Mouse (Mus musculus): Measurements from ENCODE around the gene Gm10073. TPM values are rescaled to one million over a fixed set of nuclear protein-coding genes. Genes with fewer than 3 reads are reported as not detected.
"Not testable (repeated sequence)": the region's sequence is repeated elsewhere in the genome, so short reads cannot be mapped to it uniquely, and the experiment has no call there.

Gm10073 gene
- polyA plus RNA-seq, 1 experiment, result 1.6 TPM

GRCm38 (mm10) chr8:106614704-106615103, 41.4 kb upstream of the Gm10073 start:
- Histone ChIP-seq H3K4me3 (replicated peaks) (no peak overlapping the region), H3K9me3 (ENCODE audit: control insufficient read depth, low read length) (no peaks in the 10 kb centered on the region), H3K4me1 (ENCODE audit: control insufficient read depth) (no peaks in the 10 kb centered on the region), H3K27me3 (ENCODE audit: control insufficient read depth) (no peaks in the 10 kb centered on the region), H3K36me3 (ENCODE audit: control insufficient read depth) (no peaks in the 10 kb centered on the region)
- TF ChIP-seq GATA1 (IDR thresholded peaks at IDR 0.05; ENCODE audit: low read length), result no peak
- no peak for TF ChIP-seq TAL1 (IDR thresholded peaks at IDR 0.05; ENCODE audit: low read length)

- H3K9me3 ChIP-seq (ENCODE audit: control insufficient read depth, low read length), result no peaks in the 10 kb centered on the region
- H3K27me3 ChIP-seq (ENCODE audit: control insufficient read depth), result no peaks in the 10 kb centered on the region
- TF ChIP-seq TAL1 (IDR thresholded peaks at IDR 0.05; ENCODE audit: low read length) (no peak), GATA1 (IDR thresholded peaks at IDR 0.05; ENCODE audit: low read length) (no peak)
- H3K4me1 ChIP-seq (ENCODE audit: control insufficient read depth), result no peaks in the 10 kb centered on the region
- no peaks in the 10 kb centered on the region for H3K36me3 ChIP-seq (ENCODE audit: control insufficient read depth)
- H3K4me3 ChIP-seq (replicated peaks), result no peak overlapping the region
These were observed 38.8 kb upstream of the Gm10073 start for GRCm38 (mm10) chr8:106612047-106612446.

- Histone ChIP-seq H3K4me1 (ENCODE audit: control insufficient read depth) (no peaks in the 10 kb centered on the region), H3K36me3 (ENCODE audit: control insufficient read depth) (no peaks in the 10 kb centered on the region)
These were observed 37.8 kb upstream of the Gm10073 start for GRCm38 (mm10) chr8:106610958-106611640.

GRCm38 (mm10) chr8:106609076-106609903, 36.0 kb upstream of the Gm10073 start:
- TF ChIP-seq TAL1 (IDR thresholded peaks at IDR 0.05; ENCODE audit: low read length) (no peak), GATA1 (IDR thresholded peaks at IDR 0.05; ENCODE audit: low read length) (no peak)
- Histone ChIP-seq H3K27me3 (ENCODE audit: control insufficient read depth) (peaks cover 27% of the 10 kb centered on the region), H3K4me1 (ENCODE audit: control insufficient read depth) (no peaks in the 10 kb centered on the region), H3K4me3 (replicated peaks) (no peak overlapping the region), H3K9me3 (ENCODE audit: control insufficient read depth, low read length) (no peaks in the 10 kb centered on the region), H3K36me3 (ENCODE audit: control insufficient read depth) (no peaks in the 10 kb centered on the region)

More at GRCm38 (mm10) chr8:106610958-106611640, 37.8 kb upstream of the Gm10073 start:
- peaks cover 8% of the 10 kb centered on the region for H3K27me3 ChIP-seq (ENCODE audit: control insufficient read depth)
- H3K9me3 ChIP-seq (ENCODE audit: control insufficient read depth, low read length), result no peaks in the 10 kb centered on the region
- H3K4me3 ChIP-seq (replicated peaks), result no peak overlapping the region
- TF ChIP-seq TAL1 (IDR thresholded peaks at IDR 0.05; ENCODE audit: low read length), result no peak
- no peak for TF ChIP-seq GATA1 (IDR thresholded peaks at IDR 0.05; ENCODE audit: low read length)

- Histone ChIP-seq H3K36me3 (ENCODE audit: control insufficient read depth) (no peaks in the 10 kb centered on the region), H3K4me3 (replicated peaks) (no peak overlapping the region), H3K4me1 (ENCODE audit: control insufficient read depth) (no peaks in the 10 kb centered on the region; the same call in 1 of the 2 replicates), H3K27me3 (ENCODE audit: control insufficient read depth) (peaks cover 35% of the 10 kb centered on the region), H3K9me3 (ENCODE audit: control insufficient read depth, low read length) (no peaks in the 10 kb centered on the region)
- TF ChIP-seq TAL1 (IDR thresholded peaks at IDR 0.05; ENCODE audit: low read length) (no peak), GATA1 (IDR thresholded peaks at IDR 0.05; ENCODE audit: low read length) (no peak)
These were observed 35.2 kb upstream of the Gm10073 start for GRCm38 (mm10) chr8:106608425-106608824.

GRCm38 (mm10) chr8:106607783-106608182, 34.5 kb upstream of the Gm10073 start:
- not testable (repeated sequence) for H3K4me3 ChIP-seq (replicated peaks); H3K36me3 ChIP-seq (ENCODE audit: control insufficient read depth); H3K9me3 ChIP-seq (ENCODE audit: control insufficient read depth, low read length); H3K4me1 ChIP-seq (ENCODE audit: control insufficient read depth)
- H3K27me3 ChIP-seq (ENCODE audit: control insufficient read depth), result peaks cover 42% of the 10 kb centered on the region

- peaks cover 51% of the 10 kb centered on the region for H3K27me3 ChIP-seq (ENCODE audit: control insufficient read depth)
- TF ChIP-seq GATA1 (IDR thresholded peaks at IDR 0.05; ENCODE audit: low read length) (no peak), TAL1 (IDR thresholded peaks at IDR 0.05; ENCODE audit: low read length) (no peak)
- no peak overlapping the region for H3K4me3 ChIP-seq (replicated peaks)
- H3K4me1 ChIP-seq (ENCODE audit: control insufficient read depth), result no peaks in the 10 kb centered on the region; the same call in 1 of the 2 replicates
- H3K9me3 ChIP-seq (ENCODE audit: control insufficient read depth, low read length), result no peaks in the 10 kb centered on the region
- H3K36me3 ChIP-seq (ENCODE audit: control insufficient read depth), result no peaks in the 10 kb centered on the region
These were observed 33.4 kb upstream of the Gm10073 start for GRCm38 (mm10) chr8:106606601-106607145.

GRCm38 (mm10) chr8:106606121-106606520, 32.9 kb upstream of the Gm10073 start:
- H3K36me3 ChIP-seq (ENCODE audit: control insufficient read depth), result no peaks in the 10 kb centered on the region
- H3K27me3 ChIP-seq (ENCODE audit: control insufficient read depth), result peaks cover 54% of the 10 kb centered on the region
- no peaks in the 10 kb centered on the region for H3K9me3 ChIP-seq (ENCODE audit: control insufficient read depth, low read length)
- H3K4me1 ChIP-seq (ENCODE audit: control insufficient read depth), result no peaks in the 10 kb centered on the region; the same call in 1 of the 2 replicates
- TF ChIP-seq GATA1 (IDR thresholded peaks at IDR 0.05; ENCODE audit: low read length), result no peak
- TF ChIP-seq TAL1 (IDR thresholded peaks at IDR 0.05; ENCODE audit: low read length), result no peak
- H3K4me3 ChIP-seq (replicated peaks), result no peak overlapping the region

- H3K27me3 ChIP-seq (ENCODE audit: control insufficient read depth), result peaks cover 55% of the 10 kb centered on the region
- H3K4me3 ChIP-seq (replicated peaks), result no peak overlapping the region
- H3K4me1 ChIP-seq (ENCODE audit: control insufficient read depth), result no peaks in the 10 kb centered on the region; the same call in 1 of the 2 replicates
- TF ChIP-seq TAL1 (IDR thresholded peaks at IDR 0.05; ENCODE audit: low read length), result no peak
- TF ChIP-seq GATA1 (IDR thresholded peaks at IDR 0.05; ENCODE audit: low read length), result no peak
- H3K36me3 ChIP-seq (ENCODE audit: control insufficient read depth), result no peaks in the 10 kb centered on the region
- no peaks in the 10 kb centered on the region for H3K9me3 ChIP-seq (ENCODE audit: control insufficient read depth, low read length)
These were observed 32.4 kb upstream of the Gm10073 start for GRCm38 (mm10) chr8:106605657-106606056.

All from erythroblast, embryonic 14.5 days (primary cell).